Mouse (Mus musculus) hindbrain, embryonic 10.5 days (tissue): ENCODE measurements around the gene Olfr749. TPM values are rescaled to one million over a fixed set of nuclear protein-coding genes. Genes with fewer than 3 reads are reported as not detected.
"Not testable (repeated sequence)": the region's sequence is repeated elsewhere in the genome, so short reads cannot be mapped to it uniquely, and the experiment has no call there.

ENCODE experiments used
- DNase-seq: peaks from one replicate; pipeline ENCODE4 v3.0.0-alpha.2; 2017; ENCODE audit warnings: low spot score
- H3K27ac ChIP-seq: fragments of 300-500 bp; sonication (generic); 2 replicates; pipeline ENCODE4 v1.5.1; 2016; ENCODE audit warnings: mild to moderate bottlenecking, moderate library complexity
- H3K27me3 ChIP-seq: fragments of 300-500 bp; sonication (generic); 2 replicates; pipeline ENCODE4 v1.6.1; 2016; ENCODE audit warnings: mild to moderate bottlenecking; ENCODE audit not compliant: poor library complexity, insufficient read depth, severe bottlenecking
- H3K36me3 ChIP-seq: fragments of 300-500 bp; sonication (generic); 2 replicates; pipeline ENCODE4 v1.6.1; 2016; ENCODE audit warnings: mild to moderate bottlenecking, moderate library complexity
- H3K4me1 ChIP-seq: fragments of 300-500 bp; sonication (generic); replicated peaks from 2 replicates; pipeline ENCODE4 v1.6.1; 2016; ENCODE audit warnings: mild to moderate bottlenecking
- H3K4me3 ChIP-seq: fragments of 300-500 bp; sonication (generic); 2 replicates; pipeline ENCODE4 v1.5.1; 2016; ENCODE audit warnings: mild to moderate bottlenecking, moderate library complexity
- H3K9me3 ChIP-seq: fragments of 300-500 bp; sonication (generic); 2 replicates; pipeline ENCODE4 v1.6.1; 2016; ENCODE audit warnings: mild to moderate bottlenecking, moderate library complexity
- WGBS: fragments of 180-500 bp; shearing (Covaris S2); methylation state at CpG from one replicate; pipeline ENCODE4 v1.1.7; 2016; 5-methylcytosine and 5-hydroxymethylcytosine counted together
- polyA plus RNA-seq: library from polyadenylated mRNA; unstranded; fragments of >200 nt; fragmentation: Nextera tagmentation; extraction: Ambion mirVana; gene quantifications from 2 replicates; pipeline ENCODE4 v1.2.1, GENCODE M21; 2016

Gene Olfr749
- not detected in 2 replicates for polyA plus RNA-seq

GRCm38 (mm10) chr14:50744994-50745393 lies at the start of gene Olfr749:
Olfr749 (minus strand) TSS chr14:50745094.
- Histone ChIP-seq H3K27me3 (no peaks in the 10 kb centered on the region), H3K4me3 (no peak within 1 kb of the TSS), H3K4me1 (no peaks in the 10 kb centered on the region), H3K27ac (no peak within 1 kb of the TSS), H3K36me3 (no peaks in the 10 kb centered on the region), H3K9me3 (no peaks in the 10 kb centered on the region)
- no peak for DNase-seq

DNA sequence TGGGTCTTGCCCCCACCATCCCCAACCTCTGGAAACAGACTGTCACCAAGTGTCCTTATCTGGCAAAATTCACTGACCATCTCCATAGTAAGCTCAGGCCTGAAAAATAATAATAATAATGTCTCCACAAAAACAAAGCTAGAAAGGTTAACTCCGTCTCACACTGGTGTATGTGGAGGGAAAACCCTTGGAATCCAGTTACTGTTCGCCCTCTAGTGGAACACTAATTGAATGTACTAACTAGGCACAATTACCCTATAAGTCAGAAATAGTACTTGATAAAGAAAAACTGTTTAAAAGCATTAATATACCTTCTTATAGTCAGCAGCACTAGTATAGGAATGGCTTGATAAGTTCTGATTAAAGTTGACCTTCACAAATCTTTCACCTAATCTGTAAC lies 43.3 kb upstream of the Olfr749 start:
- no peak overlapping the region for H3K4me3 ChIP-seq
- DNase-seq: no peak
- H3K4me1 ChIP-seq: peaks cover 8% of the 10 kb centered on the region
- no peaks in the 10 kb centered on the region for H3K27me3 ChIP-seq
- H3K36me3 ChIP-seq: no peaks in the 10 kb centered on the region
- 13% methylated on average over 2 of the region's 2 CpGs for WGBS
- no peak overlapping the region for H3K27ac ChIP-seq
- no peaks in the 10 kb centered on the region for H3K9me3 ChIP-seq

DNA sequence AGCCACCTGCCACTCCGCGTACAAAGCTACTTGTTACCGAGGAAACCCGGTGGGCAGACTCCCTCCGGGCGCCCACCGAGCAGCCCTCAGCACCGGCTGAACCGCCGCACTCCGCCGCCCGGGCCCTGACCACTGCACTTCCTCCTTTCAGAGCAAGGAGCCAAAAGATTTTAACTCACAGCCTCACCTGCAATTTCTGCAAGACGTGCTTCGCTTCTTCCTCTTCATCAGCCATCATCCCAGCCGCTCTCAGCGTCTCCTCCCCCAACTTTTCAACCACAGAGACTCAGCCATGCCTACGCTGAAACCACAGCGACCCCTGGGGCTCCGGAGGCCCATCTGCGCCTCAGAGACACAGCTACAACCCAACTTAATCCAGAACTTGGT lies 40.4 kb upstream of the Olfr749 start, which contains the start of gene Ttc5:
TSS of gene Ttc5 (minus strand) at position 269 of the 387 bp plus-strand sequence.
- WGBS: under 1% methylated on average over 21 of the region's 21 CpGs
- DNase-seq: peak; percentile 94
- no peaks in the 10 kb centered on the region for H3K27me3 ChIP-seq

GRCm38 (mm10) chr14:50784391-50785250 lies 39.7 kb upstream of the Olfr749 start:
- peak overlapping the region; percentile 94 for H3K27ac ChIP-seq
- no peaks in the 10 kb centered on the region; the same call in 1 of the 2 replicates for H3K9me3 ChIP-seq
- WGBS: 30% methylated on average over 16 of the region's 16 CpGs
- DNase-seq: no peak
- peak overlapping the region; percentile 82 for H3K4me3 ChIP-seq
- peaks cover 29% of the 10 kb centered on the region for H3K36me3 ChIP-seq
- no peaks in the 10 kb centered on the region for H3K27me3 ChIP-seq
- H3K4me1 ChIP-seq: peaks cover 8% of the 10 kb centered on the region

More for the DNA sequence above, 40.4 kb upstream of the Olfr749 start, which contains the start of gene Ttc5:
- H3K4me3 ChIP-seq: peak within 1 kb of the TSS; percentile 82
- H3K9me3 ChIP-seq: no peaks in the 10 kb centered on the region; the same call in 1 of the 2 replicates
- peaks cover 23% of the 10 kb centered on the region for H3K36me3 ChIP-seq
- peak within 1 kb of the TSS; percentile 94 for H3K27ac ChIP-seq
- H3K4me1 ChIP-seq: peaks cover 8% of the 10 kb centered on the region

DNA sequence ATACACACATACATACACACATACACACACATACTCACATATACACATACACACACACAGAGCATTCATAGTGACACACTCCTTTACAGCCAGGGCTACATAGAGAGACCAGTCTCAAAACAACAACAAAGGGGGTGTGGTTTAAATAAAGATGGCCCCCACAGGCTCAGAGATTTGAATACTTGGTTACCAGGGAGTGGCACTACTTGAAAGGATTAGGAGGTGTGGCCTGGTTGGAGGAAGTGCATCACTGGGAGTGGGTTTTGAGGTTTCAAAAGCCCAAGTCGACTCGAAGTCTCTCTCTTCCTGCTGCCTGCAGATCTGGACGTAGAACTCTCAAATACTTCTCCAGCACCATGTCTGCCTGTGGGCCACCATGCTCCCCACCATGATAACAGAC lies 37.3 kb upstream of the Olfr749 start:
- Histone ChIP-seq H3K27ac (no peak overlapping the region), H3K27me3 (no peaks in the 10 kb centered on the region), H3K4me3 (no peak overlapping the region), H3K4me1 (peaks cover 8% of the 10 kb centered on the region), H3K9me3 (no peaks in the 10 kb centered on the region; the same call in 1 of the 2 replicates), H3K36me3 (peaks cover 49% of the 10 kb centered on the region)
- DNase-seq: no peak
- WGBS: 95% methylated on average over 3 of the region's 3 CpGs

- Histone ChIP-seq H3K4me3 (no peak overlapping the region), H3K4me1 (no peaks in the 10 kb centered on the region), H3K9me3 (no peaks in the 10 kb centered on the region), H3K27me3 (no peaks in the 10 kb centered on the region), H3K36me3 (peaks cover 96% of the 10 kb centered on the region), H3K27ac (no peak overlapping the region)
- DNase-seq: no peak
- 83% methylated on average over 2 of the region's 2 CpGs for WGBS
Observed at GRCm38 (mm10) chr14:50771342-50771741, 26.4 kb upstream of the Olfr749 start.

DNA sequence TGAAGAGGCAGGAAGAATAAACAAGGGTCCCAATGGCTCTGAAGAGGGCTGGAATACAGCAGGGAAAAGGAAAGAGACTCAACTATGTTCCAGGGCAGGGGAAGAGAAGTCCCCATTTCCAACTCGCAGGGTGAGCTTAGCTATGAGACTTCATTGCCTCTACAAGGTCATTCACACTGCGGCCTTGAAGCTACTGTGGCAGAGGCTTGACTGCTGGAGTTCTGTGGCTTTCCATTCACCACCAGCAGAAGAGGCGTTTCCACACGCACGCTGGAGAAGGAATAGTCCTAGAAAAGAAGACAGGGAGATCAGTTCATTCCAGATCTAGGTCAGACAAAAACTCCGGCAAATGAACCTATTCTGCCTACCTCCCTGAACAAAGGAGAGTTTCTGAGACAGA lies 20.8 kb upstream of the Olfr749 start:
- no peaks in the 10 kb centered on the region for H3K4me1 ChIP-seq
- no peaks in the 10 kb centered on the region for H3K27me3 ChIP-seq
- no peak overlapping the region for H3K27ac ChIP-seq
- 92% methylated on average over 6 of the region's 6 CpGs for WGBS
- no peaks in the 10 kb centered on the region for H3K9me3 ChIP-seq
- DNase-seq: no peak
- H3K36me3 ChIP-seq: peaks cover 75% of the 10 kb centered on the region
- no peak overlapping the region for H3K4me3 ChIP-seq

GRCm38 (mm10) chr14:50758416-50759085 lies 13.7 kb upstream of the Olfr749 start:
- no peak overlapping the region for H3K27ac ChIP-seq
- no peaks in the 10 kb centered on the region for H3K4me1 ChIP-seq
- H3K36me3 ChIP-seq: peaks cover 8% of the 10 kb centered on the region
- H3K27me3 ChIP-seq: no peaks in the 10 kb centered on the region
- no peak for DNase-seq
- WGBS: 82% methylated on average over 5 of the region's 5 CpGs
- no peak overlapping the region for H3K4me3 ChIP-seq
- no peaks in the 10 kb centered on the region for H3K9me3 ChIP-seq

GRCm38 (mm10) chr14:50741584-50741983 lies 3.3 kb downstream of the Olfr749 start:
- DNase-seq: no peak
- 73% methylated on average over 2 of the region's 2 CpGs for WGBS
- H3K4me3 ChIP-seq: no peak overlapping the region

DNA sequence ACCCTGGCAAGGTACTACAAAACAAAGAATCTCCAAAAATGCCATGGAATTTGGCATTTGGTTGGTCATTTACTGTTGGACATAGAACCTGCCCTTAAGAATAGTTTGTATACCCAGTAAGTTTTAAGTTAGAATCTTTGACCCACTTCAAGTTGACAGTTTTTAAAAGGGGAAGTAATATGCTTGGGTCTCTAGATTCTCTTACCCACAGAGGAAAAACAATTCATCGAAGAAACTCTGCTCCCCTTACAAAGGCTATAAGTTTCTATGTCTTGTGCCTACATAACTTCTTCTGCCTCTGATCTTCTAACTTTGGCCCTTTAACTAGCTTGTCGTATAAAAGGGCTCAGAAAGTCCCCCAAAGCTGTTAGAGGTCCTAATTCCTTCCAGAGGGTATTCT lies 4.6 kb downstream of the Olfr749 start:
- no peak overlapping the region for H3K27ac ChIP-seq
- H3K4me1 ChIP-seq: no peaks in the 10 kb centered on the region
- no peaks in the 10 kb centered on the region for H3K27me3 ChIP-seq
- 77% methylated on average over 2 of the region's 2 CpGs for WGBS
- no peak overlapping the region for H3K4me3 ChIP-seq
- H3K9me3 ChIP-seq: no peaks in the 10 kb centered on the region
- DNase-seq: no peak
- no peaks in the 10 kb centered on the region for H3K36me3 ChIP-seq

More at GRCm38 (mm10) chr14:50741584-50741983, 3.3 kb downstream of the Olfr749 start:
- H3K27ac ChIP-seq: no peak overlapping the region
- no peaks in the 10 kb centered on the region for H3K9me3 ChIP-seq
- no peaks in the 10 kb centered on the region for H3K4me1 ChIP-seq
- H3K36me3 ChIP-seq: no peaks in the 10 kb centered on the region
- no peaks in the 10 kb centered on the region for H3K27me3 ChIP-seq

DNA sequence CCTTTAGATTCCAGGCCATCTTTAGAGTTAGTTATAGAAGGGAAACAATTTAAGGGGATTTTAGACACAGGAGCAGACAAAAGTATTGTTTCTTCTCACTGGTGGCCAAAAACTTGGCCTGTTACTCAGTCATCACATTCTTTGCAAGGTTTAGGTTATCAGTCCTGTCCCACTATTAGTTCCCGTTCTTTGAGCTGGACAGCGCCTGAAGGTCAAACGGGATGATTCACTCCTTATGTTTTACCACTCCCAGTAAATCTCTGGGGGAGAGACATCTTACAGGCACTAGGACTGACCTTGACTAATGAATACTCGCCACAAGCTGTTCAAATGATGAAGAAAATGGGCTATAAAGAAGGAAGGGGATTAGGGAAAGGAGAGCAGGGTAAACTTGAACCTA lies 22.5 kb downstream of the Olfr749 start:
- DNase-seq, H3K27me3 ChIP-seq, H3K36me3 ChIP-seq, H3K4me3 ChIP-seq, H3K4me1 ChIP-seq, H3K9me3 ChIP-seq, H3K27ac ChIP-seq: not testable (repeated sequence)
- WGBS: 82% methylated on average over 4 of the region's 4 CpGs

DNA sequence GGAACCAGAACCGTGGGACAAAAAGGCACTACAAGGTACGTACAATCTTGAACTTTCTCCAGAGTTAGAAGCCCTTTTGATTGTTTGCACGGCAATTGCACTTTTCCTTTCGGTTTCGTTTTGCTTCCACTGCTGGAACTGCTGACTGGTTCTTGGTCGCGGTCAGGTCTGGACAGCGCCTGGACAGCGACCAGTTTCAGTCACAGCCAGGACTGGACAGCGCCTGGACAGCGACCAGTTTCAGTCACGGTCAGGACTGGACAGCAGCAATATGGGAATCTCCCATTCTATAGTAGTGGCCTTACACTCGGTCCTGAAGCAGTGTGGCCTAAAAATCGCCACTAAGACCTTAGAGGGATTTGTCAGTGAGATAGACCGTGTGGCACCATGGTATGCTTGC lies 25.0 kb downstream of the Olfr749 start:
- not testable (repeated sequence) for DNase-seq, H3K36me3 ChIP-seq
- 92% methylated on average over 15 of the region's 15 CpGs for WGBS

DNA sequence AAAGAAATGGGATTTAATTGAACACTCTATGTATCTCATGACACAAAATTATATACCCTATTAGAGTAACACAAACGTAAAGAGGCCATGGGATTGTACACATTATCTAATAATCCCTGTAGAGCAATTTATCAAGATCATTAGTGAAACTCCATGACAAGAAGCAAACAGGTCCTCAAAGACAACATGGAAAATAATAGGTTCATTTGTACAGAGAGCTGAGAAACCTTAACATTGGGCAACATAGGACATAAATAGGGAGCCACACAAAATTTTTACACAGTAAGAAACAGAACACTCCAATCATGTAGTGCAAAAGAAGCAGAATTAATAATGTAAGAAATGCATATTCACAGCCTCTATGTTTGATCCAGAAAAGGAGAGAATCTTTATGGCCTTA lies 37.8 kb downstream of the Olfr749 start, which contains the start of gene Olfr748:
TSS of gene Olfr748 (plus strand) at position 301 of the 400 bp plus-strand sequence.
- Histone ChIP-seq H3K9me3 (no peaks in the 10 kb centered on the region), H3K4me1 (no peaks in the 10 kb centered on the region), H3K4me3 (no peak within 1 kb of the TSS), H3K36me3 (no peaks in the 10 kb centered on the region), H3K27ac (no peak within 1 kb of the TSS), H3K27me3 (no peaks in the 10 kb centered on the region)
- 79% methylated on average over 1 of the region's 1 CpGs for WGBS
- no peak for DNase-seq

More for the DNA sequence above, 25.0 kb downstream of the Olfr749 start:
- H3K27me3 ChIP-seq, H3K4me3 ChIP-seq, H3K27ac ChIP-seq, H3K4me1 ChIP-seq, H3K9me3 ChIP-seq: not testable (repeated sequence)
